Mouse (Mus musculus): ENCODE measurements around the gene Camkmt.
A peak's percentile ranks its signal among the peaks of the same experiment; 100 is the strongest.

Camkmt gene

DNA sequence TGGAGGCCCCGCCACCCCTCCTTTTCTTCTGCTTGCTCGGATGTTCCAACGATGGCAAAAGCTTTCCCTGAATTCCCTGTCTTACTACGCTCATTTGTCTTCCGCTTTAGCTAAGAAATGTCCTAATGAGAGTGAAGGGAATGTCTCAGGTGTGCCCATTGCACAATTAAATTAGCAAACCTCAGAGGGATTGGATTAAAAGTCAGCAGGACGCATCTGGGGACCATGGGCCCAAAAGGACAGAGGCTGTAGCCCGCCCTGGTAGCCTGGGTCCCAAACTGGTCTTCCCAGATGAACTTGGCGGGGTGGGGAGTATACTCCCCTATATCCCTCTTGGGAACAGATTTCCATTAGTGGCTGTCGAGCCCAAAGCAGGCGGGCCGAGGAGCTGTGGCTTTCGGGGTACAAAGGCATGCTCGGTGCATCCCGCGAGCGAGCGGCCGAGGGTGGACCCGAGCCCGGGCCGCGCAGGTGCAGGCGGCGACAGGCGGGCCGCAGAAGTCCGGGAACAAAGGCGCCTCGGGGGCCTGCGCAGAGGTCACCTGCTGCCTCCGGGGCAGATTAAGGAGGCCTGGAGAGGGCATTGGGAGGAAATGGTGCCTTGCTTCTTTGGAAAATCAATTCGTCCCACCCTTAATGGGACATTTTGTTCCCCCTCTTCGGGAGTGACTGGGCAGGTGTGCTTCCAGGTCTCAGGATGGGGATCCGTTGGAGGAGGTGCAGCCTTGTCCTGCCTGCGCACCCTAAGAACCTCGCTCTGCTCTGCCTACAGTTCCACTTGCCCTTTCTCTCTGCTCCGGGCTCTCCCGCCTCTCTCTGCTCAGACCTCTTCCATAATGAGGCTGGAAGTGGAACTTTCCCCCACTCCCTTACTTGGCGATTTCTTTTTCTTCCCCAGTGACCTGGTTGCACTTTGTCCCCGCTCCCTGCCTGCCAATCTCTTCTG, 374.4 kb downstream of the Camkmt start:
- no peak for DNase-seq

DNA sequence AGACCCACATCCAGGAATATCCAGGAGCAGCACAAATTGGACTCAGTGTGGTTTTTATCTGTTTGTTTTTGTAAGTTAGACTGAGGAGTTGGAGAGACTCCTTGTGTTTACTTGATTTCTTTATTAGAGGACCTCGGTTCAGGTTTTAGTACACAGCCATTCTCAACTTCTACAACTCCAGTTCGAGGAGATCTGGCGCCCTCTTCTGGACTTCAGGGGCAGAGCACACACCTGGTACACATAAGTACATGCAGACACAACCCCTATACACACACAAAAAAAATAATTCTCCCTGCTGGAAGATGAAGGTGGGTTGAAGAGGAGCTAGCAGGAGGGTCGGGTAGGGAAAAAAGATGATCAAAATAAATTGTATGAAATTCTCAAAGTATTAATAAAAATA, 379.4 kb downstream of the Camkmt start:
- DNase-seq, result no peak

DNA sequence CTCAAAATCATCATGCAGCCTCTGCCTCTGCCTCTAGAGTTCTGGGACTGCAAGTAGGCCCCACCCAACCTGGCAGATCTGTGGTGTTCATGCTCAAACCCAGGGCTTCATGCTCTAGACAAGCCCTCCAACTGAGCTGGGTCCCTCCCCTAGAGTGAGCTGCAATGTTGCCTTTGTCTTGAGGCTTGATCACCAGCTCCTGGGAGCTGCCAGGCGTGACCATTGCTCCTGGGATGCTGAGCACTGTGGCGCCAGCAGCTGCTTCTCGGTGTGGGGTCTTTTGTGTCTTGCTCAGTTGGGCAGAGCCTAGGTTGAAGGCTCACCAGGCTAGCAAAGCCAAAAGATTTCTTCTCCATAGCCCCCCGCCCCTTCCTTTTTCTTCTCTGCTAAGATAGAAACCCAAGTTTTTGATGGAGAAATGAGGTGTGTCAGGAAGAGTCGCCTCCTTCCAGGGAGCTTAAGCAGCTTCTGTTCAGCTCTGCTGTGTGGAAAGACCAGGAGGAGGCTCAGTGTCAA, 382.4 kb downstream of the Camkmt start:
- no peak for DNase-seq

DNA sequence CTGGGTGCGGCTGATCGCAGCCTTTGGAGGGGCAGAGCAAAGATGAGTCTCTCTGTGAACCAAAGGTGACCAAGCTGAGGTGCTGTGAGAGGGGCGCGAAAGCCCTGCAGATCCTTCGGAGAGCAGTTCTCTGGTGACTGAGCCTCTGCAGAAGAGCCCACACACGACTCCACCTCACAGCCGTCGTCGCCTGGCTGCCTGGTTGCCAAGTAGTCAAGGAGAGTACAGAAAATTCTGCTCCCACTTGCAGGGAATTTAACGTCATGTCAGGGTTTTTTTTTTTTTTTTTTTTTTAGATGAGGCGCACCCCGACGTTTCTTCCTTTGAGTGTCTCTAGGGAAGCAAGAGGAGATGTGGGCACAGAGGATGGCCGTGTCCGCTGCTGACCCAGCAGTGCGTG, 382.9 kb downstream of the Camkmt start:
- DNase-seq, result peak; percentile 35

DNA sequence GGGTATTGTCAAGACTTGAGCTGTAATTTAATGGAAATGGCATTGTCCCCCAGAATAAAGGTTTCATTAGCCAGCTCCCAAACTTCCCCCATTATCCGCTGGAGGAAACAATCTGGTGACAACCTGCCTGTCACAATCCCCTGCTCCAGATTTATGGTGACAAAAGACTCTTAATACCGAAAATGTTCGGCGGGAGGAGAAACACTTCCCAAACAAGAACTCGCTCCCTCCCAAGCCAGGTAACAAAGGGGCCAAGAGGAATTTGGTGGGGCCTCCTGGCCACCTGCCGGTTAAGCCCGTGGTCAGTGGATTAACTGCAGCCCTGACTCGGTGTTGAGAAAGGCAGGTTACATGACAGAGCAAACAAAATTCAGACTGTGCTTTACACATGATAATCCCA, 383.5 kb downstream of the Camkmt start:
- DNase-seq, result no peak

DNA sequence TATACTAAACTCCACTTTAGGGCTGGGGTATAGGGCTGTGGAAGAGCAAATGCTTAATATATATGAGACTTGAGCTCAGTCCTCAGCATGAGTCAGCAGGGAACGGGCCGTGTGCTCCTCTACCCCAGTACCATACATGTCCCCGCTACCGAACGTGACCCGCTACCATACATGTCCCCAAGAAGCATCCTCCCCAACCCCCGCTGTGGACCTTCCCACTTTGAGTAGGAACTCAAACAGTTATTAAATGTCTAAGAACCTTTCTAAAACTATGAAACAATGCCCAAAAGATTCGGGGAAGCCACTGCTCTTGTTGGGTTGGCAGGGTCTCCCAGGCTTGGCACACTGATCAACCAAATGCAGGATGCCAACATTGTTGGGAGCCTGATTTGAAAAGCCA, 390.9 kb downstream of the Camkmt start:
- no peak for DNase-seq

DNA sequence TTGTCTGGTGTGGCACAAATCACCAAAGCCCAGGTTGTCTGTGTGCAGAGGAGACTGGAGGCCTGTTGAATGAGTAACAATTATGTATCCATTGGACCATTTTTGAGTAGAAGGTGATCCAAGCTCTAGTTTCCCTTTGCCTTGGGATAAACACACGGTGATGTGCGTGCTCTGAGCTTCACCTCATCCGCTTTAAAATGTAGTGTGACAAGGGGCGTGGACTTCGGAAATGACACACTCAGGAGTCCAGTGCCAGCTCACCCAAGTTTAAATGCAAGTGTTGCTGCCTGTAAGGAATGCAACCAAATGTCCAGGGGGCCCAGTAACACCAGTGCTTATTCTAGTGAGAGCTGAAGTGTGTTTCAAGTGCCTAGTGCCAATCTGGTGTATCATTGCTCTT, 392.7 kb downstream of the Camkmt start:
- DNase-seq, result no peak

DNA sequence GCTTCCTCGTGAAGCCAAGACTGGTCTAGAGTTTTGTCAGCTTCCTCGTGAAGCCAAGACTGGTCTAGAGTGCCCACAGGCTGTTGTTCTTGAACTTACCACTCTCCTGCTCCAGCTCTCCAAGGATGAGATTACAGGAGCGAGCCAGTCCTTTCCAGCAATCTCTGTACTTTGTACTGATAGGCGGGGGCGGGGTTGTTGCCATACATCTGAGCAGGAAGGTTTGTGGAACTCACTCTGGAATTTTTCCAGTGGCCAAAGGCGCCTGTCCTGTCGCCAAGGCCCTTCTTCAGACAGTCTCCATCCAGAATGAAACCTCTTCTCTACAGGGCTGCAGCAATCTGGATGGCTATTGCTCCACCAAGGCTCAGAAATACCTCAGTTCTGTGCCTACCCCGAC, 393.7 kb downstream of the Camkmt start:
- DNase-seq, result no peak

DNA sequence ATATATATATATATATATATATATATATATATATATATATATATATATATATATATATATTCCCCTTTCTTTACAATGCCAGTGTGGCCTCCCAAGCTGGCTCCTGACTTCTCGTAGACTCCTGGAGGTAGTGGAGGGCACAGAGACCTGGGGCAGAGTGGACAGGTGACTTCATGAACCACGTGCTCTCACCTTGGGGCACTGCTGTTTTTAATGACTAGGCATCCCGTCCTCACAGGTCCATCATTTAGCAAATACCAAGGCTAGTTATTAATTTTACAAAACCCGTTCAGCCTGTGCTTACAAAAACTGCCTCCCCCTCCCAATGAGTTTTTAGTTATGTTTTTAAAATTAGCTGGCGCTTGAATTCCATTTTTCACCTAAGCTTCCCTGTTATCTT, 394.2 kb downstream of the Camkmt start:
- DNase-seq, result no peak

DNA sequence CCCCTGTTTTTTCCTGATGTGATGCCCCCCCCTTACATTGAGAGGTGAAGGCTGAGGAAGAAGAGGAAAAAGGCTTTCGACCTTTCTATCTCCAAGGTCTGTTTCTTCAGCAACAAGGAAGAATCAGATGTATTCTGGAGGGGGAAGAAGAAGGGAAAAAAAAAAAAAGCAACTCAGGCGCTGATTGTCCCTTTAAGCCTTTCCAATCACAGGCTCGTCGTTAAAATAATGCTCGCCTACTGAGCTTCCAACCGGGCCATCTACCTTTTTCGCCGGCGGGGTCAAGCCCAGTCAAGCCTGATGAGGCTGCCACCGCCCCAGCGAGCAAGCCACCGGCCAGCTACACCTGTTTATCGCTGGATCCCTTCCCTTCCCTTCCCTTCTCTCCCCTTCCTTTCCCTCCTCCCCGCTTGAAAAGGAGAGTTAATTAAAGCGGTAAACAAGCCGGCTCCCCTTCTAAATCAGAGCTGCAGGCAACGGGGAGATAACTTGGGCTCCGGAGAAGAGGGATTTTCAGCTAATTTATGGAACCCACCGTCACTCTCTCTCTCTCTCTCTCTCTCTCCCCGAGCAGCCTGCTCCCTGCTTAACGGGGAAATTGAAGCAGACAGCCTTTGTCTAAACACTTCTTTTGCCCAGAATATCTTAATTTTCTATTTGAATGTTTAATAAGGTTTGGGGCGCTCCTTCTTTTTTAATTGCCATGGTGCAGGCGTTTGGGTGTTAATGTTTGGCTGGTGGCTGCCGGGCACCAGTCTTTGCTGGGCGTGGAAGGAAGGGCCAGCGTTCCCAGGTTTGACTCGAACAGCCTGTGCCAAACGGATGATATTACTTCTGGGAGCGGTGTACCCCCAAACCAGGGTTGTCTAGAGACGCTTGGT, 395.0 kb downstream of the Camkmt start:
- no peak for DNase-seq

DNA sequence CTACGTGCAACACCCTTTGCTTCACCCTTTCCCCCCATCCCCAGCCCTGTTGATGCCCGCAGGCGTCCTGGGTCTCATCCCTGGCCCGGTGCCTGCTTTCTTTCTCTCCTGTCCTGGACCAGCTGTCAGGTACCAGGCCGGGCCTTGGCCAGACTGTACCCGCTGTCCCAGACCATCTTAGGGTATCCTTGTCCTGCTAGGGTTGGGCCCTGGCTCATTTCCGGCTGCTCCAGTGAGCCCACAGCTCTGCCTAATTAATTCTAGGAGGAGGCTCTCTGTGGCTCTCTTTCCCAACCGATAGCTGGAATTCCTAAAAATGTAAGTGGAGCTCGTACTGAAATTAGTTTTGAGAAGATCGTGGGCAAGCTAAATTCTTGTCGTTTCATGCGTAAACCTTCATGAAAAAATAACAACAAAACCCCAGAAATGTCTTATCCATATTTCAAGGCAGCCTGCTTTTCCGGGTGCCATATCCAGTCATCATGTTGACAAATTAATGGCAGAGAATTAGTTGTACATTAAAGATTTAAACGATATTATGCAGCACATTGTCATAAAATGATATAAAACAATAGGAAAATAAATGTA, 395.7 kb downstream of the Camkmt start:
- DNase-seq, result no peak

DNA sequence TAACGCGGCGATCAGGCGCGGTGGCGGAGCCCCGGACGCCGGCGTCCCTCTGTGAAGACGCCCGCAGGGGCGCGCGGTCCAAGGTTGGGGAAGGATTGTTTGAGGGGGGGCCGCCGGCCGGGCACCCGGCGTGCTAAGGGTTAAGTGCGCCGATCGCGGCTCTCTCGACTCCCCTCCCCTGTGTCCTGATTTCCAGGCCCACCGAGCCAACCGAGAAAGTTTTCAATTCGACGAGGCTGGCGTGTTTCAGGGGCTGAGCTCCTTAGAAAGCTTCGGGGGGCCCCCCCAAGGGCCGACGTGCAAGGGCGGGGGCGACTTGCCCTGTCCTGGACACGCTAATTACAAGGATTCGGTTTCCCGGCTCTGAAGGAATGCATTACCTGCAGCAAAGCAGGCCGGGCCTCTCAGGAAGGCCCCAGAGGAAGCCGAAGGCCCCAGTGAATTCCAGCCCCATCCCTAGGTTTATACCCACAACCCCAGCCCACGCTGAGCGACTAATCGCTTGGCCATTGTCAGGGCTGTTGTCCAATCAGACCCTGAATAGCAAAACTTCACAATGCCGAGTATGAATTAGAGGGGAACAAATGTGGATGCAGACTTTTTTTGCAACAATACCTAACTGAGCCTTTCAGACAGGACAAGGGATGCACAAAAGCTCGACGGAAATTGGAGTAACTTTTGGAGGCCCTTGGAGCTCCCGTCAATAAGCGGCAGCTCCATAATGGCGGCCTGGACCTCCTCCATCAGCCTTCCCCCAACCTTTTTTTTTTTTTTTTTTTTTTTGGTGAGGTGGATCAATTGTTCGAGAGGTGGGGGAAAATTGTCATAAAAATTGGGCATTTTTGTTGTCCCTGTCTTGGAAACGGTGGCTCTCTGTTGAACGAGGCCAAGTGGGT, 396.5 kb downstream of the Camkmt start:
- DNase-seq, result no peak

DNA sequence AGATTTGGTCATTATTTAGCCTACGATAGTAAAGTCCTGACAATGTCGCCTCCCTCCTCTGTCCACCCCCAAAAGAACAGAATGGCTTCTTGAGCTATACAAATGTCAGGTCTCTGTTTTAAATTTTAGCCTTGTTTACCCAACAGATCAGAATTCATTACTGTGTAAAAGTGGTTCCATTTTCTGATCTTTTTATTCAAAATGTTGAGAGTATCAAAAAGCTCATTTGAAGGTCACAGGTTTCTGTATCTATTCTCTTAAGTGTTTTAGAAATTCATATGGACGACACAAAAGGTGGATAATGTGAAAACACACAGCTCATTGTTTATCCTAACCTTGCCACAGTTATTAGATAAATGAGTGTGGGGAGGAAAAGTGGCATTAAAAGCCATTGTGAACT, 397.2 kb downstream of the Camkmt start:
- DNase-seq, result no peak

DNA sequence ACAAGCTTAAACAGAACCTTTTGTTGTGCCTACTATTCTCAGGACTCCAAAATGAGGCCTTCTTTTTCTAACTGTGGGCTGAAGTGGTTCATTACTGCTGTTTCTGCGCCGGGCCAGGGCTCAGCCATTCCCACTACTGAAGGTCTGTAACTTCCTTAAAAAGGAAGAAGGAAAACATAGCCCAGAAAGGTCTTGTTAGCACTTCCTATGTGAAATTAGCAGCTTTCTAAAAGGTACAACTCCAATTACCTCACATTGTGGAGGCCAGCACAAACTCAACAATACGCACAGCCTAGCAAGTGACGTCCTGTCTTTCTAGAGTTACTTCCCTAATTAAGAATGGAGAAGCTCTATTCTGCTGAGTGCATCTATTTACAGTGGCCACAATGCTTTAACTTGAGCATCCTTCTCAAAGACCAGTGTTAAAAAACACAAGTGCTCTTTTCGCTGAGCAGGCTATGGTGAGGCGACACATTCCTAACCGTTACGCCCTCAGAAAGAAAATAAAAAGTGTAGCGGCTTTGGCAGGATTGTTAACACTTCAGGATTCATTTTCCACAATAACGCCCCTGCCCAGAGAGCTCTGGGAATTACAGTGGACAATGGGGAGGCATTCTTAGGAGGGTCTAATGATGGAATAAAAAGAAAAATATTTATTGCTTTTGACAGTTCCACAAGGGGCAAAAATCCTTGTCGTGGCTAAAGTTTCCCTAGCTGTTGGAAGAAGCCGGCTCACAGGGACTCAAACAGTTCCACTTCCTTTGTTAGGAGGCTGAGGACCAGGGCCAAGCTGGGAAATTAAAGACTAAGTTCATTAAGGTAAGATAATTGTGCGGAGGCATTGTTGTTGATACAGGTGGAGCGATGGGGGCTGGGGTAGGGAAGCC, 398.5 kb downstream of the Camkmt start:
- no peak for DNase-seq

DNA sequence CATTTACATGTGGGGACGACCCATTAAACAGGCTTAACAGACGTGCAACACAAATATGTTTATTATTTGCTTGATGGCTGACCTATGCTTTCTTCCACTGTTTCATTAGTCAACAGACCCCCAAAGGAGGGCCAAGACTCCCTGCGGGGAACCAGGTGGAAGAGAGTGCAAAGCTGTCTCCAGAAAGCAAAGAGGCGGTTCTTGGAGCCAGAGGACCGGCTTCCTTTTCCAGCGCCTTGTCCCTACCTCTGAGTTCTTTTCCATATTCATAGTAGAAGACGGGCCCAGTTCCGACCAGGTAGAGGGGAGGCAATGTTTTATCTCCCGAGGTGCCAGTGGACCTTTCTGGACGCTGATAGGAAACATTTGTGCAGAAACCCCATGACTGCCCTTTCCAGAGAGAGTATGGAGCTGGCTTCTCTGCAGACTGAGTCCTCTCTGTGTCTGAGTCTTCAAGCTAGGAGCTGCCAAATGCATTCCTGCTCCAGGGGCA, 399.2 kb downstream of the Camkmt start:
- no peak for DNase-seq

DNA sequence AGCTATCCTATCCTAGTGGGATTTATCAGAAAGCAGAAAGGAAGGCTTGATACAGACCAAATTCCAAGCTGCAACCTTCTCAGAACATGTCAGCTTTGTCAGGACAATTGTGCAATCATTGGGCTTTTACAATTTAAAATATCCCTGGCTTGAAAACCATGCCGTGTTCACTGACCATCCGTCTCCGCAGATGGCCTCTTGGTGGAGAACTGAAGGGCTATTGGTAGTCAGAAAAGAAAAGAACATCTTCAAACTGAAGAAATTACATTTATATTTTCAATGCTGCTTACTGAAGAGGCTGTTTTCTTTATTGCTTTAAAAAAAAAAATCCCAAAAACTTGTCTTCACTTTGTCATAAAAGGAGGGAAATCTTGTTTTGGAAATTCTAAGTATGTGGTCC, 401.1 kb downstream of the Camkmt start:
- no peak for DNase-seq

DNA sequence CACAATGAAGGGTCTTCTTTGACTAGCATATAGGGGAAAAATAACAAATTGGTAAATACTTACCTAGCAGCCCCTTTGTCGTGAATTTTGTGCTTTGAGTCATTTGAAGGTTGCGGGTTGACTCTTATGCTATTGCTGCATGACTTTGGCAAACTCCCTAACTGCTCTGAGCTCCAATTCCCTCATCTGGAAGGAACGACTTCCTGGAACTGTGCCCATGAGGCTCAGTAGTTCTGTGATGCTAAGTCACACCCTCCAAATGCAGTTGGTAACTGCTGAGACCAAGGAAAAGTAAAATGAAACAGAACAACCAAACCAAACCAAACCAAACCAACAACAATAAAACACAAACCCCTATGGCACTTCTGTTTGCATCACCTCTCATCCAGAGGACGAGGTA, 403.2 kb downstream of the Camkmt start:
- no peak for DNase-seq

DNA sequence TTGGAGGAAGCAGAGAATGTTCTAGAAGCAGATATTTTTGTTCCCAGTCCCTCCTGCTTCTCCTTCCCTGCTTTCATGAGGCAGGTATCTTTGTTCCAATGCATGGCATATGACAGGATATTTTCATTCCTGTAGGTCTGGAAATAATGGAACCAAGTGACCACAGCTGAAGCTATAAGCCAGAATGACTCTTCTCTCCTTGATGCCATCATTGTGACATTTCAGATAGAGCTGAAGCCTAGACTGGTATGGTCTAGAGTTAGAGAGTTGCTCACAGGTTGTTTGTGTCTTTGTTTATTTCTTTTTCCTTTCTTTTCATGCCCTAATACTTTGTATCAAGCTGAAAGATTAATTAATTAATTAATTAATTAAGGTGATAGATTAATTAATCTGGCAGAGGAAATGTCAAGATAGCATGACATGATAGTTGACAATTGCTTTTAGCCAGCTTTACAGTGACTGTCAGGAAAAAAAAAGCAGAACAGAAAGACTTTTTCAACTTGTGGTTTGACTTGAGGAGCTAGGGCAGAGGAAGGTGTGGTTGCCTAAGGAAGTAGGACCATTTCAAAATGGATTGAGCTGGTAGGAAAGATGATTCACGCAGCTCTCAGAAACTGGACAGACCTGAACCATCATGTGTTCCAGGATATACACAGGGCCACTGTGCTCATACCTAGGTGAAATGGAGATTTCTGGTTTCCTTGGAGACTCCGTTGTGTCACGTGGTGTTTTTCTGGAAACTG, 404.8 kb downstream of the Camkmt start:
- no peak for DNase-seq

DNA sequence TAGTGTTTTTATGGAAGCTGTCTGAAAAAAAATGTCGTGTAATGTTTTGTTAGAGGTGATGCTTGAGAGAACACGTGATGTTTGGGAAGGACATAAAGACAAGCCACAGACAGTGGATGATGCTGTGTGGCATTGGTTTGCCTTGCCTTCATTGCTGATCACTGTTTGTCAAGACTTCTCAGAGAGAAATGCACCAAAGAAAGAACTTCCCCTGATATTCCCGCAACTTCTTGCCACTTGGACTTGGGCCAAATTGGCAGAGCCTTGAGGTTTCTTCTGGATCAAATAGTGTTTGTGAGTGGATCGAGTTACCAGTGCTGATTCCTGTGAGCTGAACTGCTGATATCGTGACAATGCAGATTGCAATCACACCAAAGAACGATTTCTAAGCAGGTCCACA, 405.5 kb downstream of the Camkmt start:
- no peak for DNase-seq

DNA sequence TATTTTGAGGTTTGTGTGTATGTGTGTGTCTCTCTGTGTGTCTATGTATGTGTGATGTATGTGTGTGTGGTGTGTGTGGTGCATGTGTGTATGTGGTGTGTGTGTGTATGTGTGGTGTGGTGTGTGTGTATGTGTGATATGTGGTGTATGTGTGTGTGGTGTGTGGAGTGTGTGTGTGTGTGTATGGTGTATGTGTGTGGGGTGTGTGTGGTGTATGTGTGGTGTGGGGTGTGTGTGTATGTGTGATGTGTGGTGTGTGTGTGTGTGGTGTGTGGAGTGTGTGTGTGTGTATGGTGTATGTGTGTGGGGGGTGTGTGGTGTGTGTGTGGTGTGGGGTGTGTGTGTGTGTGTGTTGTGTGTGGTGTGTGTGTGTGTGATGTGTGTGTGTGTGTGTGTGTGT, 414.5 kb downstream of the Camkmt start:
- no peak for DNase-seq
